ENCODE assay signal across 19 mouse cellular contexts in the genomic region with DNA sequence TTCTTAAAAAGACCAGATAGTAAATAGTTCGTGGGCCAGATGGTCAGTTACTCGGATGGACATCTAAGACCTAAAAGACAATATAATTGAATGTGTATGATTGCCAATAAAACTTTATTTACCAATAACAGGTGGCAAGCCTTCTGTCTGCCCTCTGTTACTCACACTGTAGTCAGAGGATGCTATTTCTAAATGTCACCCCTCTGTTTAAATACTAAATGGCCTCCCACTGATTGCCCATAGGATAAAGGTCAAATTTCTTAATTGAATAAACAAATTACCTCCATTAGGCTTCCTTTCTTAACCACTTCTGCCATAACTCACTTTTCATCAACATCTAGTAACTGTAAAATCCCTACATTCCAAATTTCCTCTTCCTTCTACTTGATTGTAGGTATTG. TPM values are rescaled to one million over a fixed set of nuclear protein-coding genes. Genes with fewer than 3 reads are reported as not detected.
DNase-seq lines count a peak whose midpoint lies in the region; ATAC-seq and TF ChIP-seq lines count a peak whose summit lies in the region.
"Had no signal": no experiment of that assay in that cellular context is flagged by ENCODE, and none has a peak within 500 bp of the region (broad histone marks: within the 10 kb centered on the region; RNA-seq: fewer than 3 reads in every experiment).

No protein-coding gene starts in this region.

- DNase-seq in liver, adult 2 months (ENCODE audit: extremely low read depth, low read depth, low spot score), result peak; percentile 65
- no peak for DNase-seq in liver, embryonic 11.5 days (ENCODE audit: low spot score)
- no peak for DNase-seq in liver, postnatal 0 days
- DNase-seq: adrenal gland, adult 2 months; adrenal gland, adult 8-10 months; adrenal gland, postnatal 10 days; adrenal gland, postnatal 14 days; adrenal gland, postnatal 25 days; adrenal gland, postnatal 36 days; B cell, adult 2 months; cerebellum, adult 11 months; cerebellum, adult 11-12 months; cerebellum, adult 18-20 months had no signal

- TF ChIP-seq CTCF in liver, adult 2 months (IDR thresholded peaks at IDR 0.05; ENCODE audit: low read depth, low read length), result no peak
- TF ChIP-seq CTCF in liver, postnatal 0 days (IDR thresholded peaks at IDR 0.05; ENCODE audit: low read depth), result no peak

- no peaks in the 10 kb centered on the region; the same call in 1 of the 2 replicates for H3K79me2 ChIP-seq in liver, adult 2 months (ENCODE audit: control insufficient read depth, insufficient read depth, low read length)

- H3K4me3 ChIP-seq in liver, adult 2 months (ENCODE audit: insufficient read depth, low read depth, low read length), result no peak overlapping the region
- H3K4me3 ChIP-seq in liver, embryonic 11.5 days (ENCODE audit: low read depth, low read length), result no peak overlapping the region
- no peak overlapping the region for H3K4me3 ChIP-seq in liver, postnatal 0 days (ENCODE audit: low read depth, low read length)
- H3K4me3 ChIP-seq in liver, embryonic 12.5 days, result no peak overlapping the region

- H3K4me2 ChIP-seq in liver, embryonic 11.5 days, result no peak overlapping the region
- H3K4me2 ChIP-seq in liver, postnatal 0 days (ENCODE audit: low read depth, low read length), result no peak overlapping the region
- H3K4me2 ChIP-seq in liver, embryonic 12.5 days, result no peak overlapping the region

- TF ChIP-seq POLR2A in liver, adult 2 months (IDR thresholded peaks at IDR 0.05; ENCODE audit: extremely low read depth, insufficient read depth, low read length), result no peak

- no peak for ATAC-seq in liver, embryonic 11.5 days (replicated peaks; ENCODE audit: low FRiP score)
- peak; percentile 55; the same call in 1 of the 2 replicates for ATAC-seq in liver, postnatal 0 days
- ATAC-seq in liver, embryonic 12.5 days, result no peak
- ATAC-seq: activated CD4-positive, CD25-positive, alpha-beta regulatory T cell, adult 4 months; CD4-positive, CD25-positive, alpha-beta regulatory T cell, adult 4 months; Patski had no signal

- H3K27ac ChIP-seq in liver, adult 2 months (replicated peaks; ENCODE audit: insufficient read depth, low read depth, low read length), result no peak overlapping the region
- H3K27ac ChIP-seq in liver, embryonic 11.5 days (ENCODE audit: low read depth, low read length), result no peak overlapping the region
- no peak overlapping the region for H3K27ac ChIP-seq in liver, postnatal 0 days (ENCODE audit: low read depth)
- no peak overlapping the region for H3K27ac ChIP-seq in liver, embryonic 12.5 days

- H3K36me3 ChIP-seq in liver, adult 2 months (ENCODE audit: control insufficient read depth, insufficient read depth, low read length), result no peaks in the 10 kb centered on the region
- no peaks in the 10 kb centered on the region for H3K36me3 ChIP-seq in liver, embryonic 11.5 days (ENCODE audit: control insufficient read depth, insufficient read depth, low read length)
- H3K36me3 ChIP-seq in liver, postnatal 0 days (replicated peaks; ENCODE audit: insufficient read depth, low read length), result no peaks in the 10 kb centered on the region
- no peaks in the 10 kb centered on the region for H3K36me3 ChIP-seq in liver, embryonic 12.5 days
- H3K36me3 ChIP-seq: G1E had no signal

- no peaks in the 10 kb centered on the region for H3K27me3 ChIP-seq in liver, adult 2 months (ENCODE audit: control insufficient read depth, insufficient read depth, low read length)
- no peaks in the 10 kb centered on the region; the same call in 1 of the 2 replicates for H3K27me3 ChIP-seq in liver, embryonic 11.5 days (replicated peaks; ENCODE audit: control insufficient read depth, insufficient read depth, low read length)
- no peaks in the 10 kb centered on the region for H3K27me3 ChIP-seq in liver, postnatal 0 days (ENCODE audit: insufficient read depth, low read length)
- H3K27me3 ChIP-seq in liver, embryonic 12.5 days (replicated peaks), result no peaks in the 10 kb centered on the region
- H3K27me3 ChIP-seq: CH12.LX had no signal

- peaks cover 12% of the 10 kb centered on the region; the same call in 1 of the 2 replicates for H3K4me1 ChIP-seq in liver, adult 2 months (ENCODE audit: control insufficient read depth, insufficient read depth, low read length)
- H3K4me1 ChIP-seq in liver, embryonic 11.5 days (replicated peaks; ENCODE audit: control insufficient read depth, insufficient read depth, low read length), result peaks cover 5% of the 10 kb centered on the region
- peaks cover 9% of the 10 kb centered on the region; the same call in 1 of the 2 replicates for H3K4me1 ChIP-seq in liver, postnatal 0 days (ENCODE audit: insufficient read depth)
- H3K4me1 ChIP-seq in liver, embryonic 12.5 days, result peaks cover 38% of the 10 kb centered on the region

- no peak overlapping the region for H3K9ac ChIP-seq in liver, adult 2 months (ENCODE audit: low read depth, low read length)
- no peak overlapping the region for H3K9ac ChIP-seq in liver, embryonic 11.5 days (ENCODE audit: low read depth, low read length)
- H3K9ac ChIP-seq in liver, postnatal 0 days (replicated peaks), result no peak overlapping the region
- no peak overlapping the region for H3K9ac ChIP-seq in liver, embryonic 12.5 days

- WGBS in liver, adult 2 months, result 27% methylated on average over 2 of the region's 2 CpGs
- 70% methylated on average over 2 of the region's 2 CpGs for WGBS in liver, embryonic 11.5 days
- WGBS in liver, postnatal 0 days (ENCODE audit: insufficient replicate concordance), result 49% methylated on average over 2 of the region's 2 CpGs
- WGBS in liver, embryonic 12.5 days (ENCODE audit: insufficient replicate concordance), result 65% methylated on average over 2 of the region's 2 CpGs

- no peaks in the 10 kb centered on the region for H3K9me3 ChIP-seq in liver, embryonic 11.5 days (ENCODE audit: control insufficient read depth, low read length)
- no peaks in the 10 kb centered on the region for H3K9me3 ChIP-seq in liver, postnatal 0 days (ENCODE audit: low read length)
- no peaks in the 10 kb centered on the region for H3K9me3 ChIP-seq in liver, embryonic 12.5 days (replicated peaks)
- H3K9me3 ChIP-seq: G1E had no signal

- no peak for TF ChIP-seq EP300 in liver, postnatal 0 days (IDR thresholded peaks at IDR 0.05; ENCODE audit: low read depth)

RNA-seq across cellular contexts. Expression of a gene that starts 10.3 kb away (rescaled TPM):
- total RNA-seq in liver, adult 2 months (2014; rRNA removed), result 130 and 150 TPM in 2 replicates
- 24.1 and 27.2 TPM in 2 replicates for polyA plus RNA-seq in liver, adult 2 months (2012; rRNA removed)
- 31.2 and 36.9 TPM in 2 replicates for polyA plus RNA-seq in liver, embryonic 11.5 days (2014; fragmentation: Nextera tagmentation; extraction: Ambion mirVana)
- polyA plus RNA-seq in liver, postnatal 0 days (2015; fragmentation: Nextera tagmentation; extraction: Ambion mirVana), result 21.9 and 24.1 TPM in 2 replicates
- polyA plus RNA-seq in liver, embryonic 12.5 days (2016; fragmentation: Nextera tagmentation; extraction: Ambion mirVana), result 29.8 and 32.2 TPM in 2 replicates
- total RNA-seq: CH12.LX had no signal
- polyA plus RNA-seq: CD4-positive, CD25-positive, alpha-beta regulatory T cell, adult 4 months had no signal

RNA-seq across cellular contexts. Expression of a gene that starts 19.0 kb away (rescaled TPM):
- total RNA-seq in liver, adult 2 months (2014; rRNA removed), result 12.6 and 14.3 TPM in 2 replicates
- polyA plus RNA-seq in liver, adult 2 months (2012; rRNA removed), result 23.4 and 24.3 TPM in 2 replicates
- 23.3 and 26.4 TPM in 2 replicates for polyA plus RNA-seq in liver, embryonic 11.5 days (2014; fragmentation: Nextera tagmentation; extraction: Ambion mirVana)
- polyA plus RNA-seq in liver, postnatal 0 days (2015; fragmentation: Nextera tagmentation; extraction: Ambion mirVana), result 20.1 and 21.3 TPM in 2 replicates
- polyA plus RNA-seq in liver, embryonic 12.5 days (2016; fragmentation: Nextera tagmentation; extraction: Ambion mirVana), result 18.1 and 20.0 TPM in 2 replicates
